Mouse (Mus musculus) embryonic fibroblast, embryonic 13.5 days (primary cell): ENCODE measurements around the gene Ccn6.

Source experiments
- CTCF ChIP-seq: IDR thresholded peaks from 2 replicates; pipeline ENCODE4 v1.5.1; 2011; ENCODE audit warnings: mild to moderate bottlenecking, control low read depth, low read length, moderate library complexity, borderline replicate concordance; ENCODE audit not compliant: insufficient read depth
- POLR2A ChIP-seq: IDR thresholded peaks from 2 replicates; pipeline ENCODE4 v1.6.1; 2011; ENCODE audit warnings: low read depth, mild to moderate bottlenecking, control low read depth, low read length, moderate library complexity

DNA sequence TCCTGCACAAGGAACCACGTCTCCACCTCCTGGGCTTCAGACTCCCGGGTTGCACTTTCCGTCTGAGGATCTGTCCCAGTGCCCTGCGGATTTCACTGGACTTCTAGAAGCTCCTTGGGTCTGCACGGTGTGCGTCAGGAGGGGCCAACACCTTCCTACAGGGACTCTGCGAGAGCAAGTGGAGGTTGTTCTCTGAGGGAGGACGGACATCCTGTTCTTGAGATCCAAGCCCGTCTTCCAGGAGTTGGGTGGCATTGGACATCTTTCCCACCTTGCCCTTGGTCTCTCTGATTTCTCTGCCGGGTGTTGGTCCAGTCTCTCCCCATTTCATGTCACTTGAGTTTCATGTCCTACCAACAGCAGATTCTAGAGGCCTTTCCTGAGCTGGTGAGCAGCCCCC lies at the start of gene Ccn6:
- no peak for TF ChIP-seq CTCF
- TF ChIP-seq POLR2A = no peak
